Mouse (Mus musculus): ENCODE results near the gene Nkain2.

DNA sequence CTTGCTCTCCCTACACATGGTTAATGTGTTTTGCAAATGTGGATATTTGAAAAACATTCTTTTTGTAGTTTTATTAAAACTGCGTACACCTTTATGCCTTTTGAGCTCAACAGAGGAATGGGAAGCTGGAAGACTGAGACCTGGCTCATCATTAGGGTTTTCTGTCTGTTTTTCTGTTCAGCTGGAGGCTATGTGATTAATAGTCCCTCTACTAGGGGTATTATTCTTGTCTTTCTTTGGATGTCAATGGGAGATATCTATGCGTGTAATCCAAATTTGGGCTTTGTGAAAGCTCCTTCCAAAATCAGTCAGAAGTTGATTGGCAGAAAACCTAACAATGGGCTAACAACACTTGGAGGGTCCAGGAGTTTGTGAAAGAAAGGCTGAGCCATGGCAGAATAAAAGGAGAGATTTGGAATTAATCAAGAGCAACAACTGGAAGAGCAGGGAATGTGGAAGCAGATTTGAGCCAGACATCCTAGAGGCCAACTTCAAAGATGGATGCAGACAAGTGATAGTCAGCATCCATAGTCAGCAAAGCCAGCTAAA is 943.0 kb downstream of the Nkain2 start:
- no peak for TF ChIP-seq NELFE (IDR thresholded peaks at IDR 0.05; ENCODE audit: low read depth, low read length)
- no peak for TF ChIP-seq POLR2A (IDR thresholded peaks at IDR 0.05; ENCODE audit: low read depth, low read length)
- no peak for TF ChIP-seq GABPA (IDR thresholded peaks at IDR 0.05; ENCODE audit: insufficient replicate concordance, low read depth, low read length)

All from CH12.LX (cell line).